Mouse (Mus musculus): ENCODE results near the gene Adamts20. TPM values are rescaled to one million over a fixed set of nuclear protein-coding genes. Genes with fewer than 3 reads are reported as not detected.

Gene Adamts20
- polyA plus RNA-seq, 1 experiment from 2014 or later, result 0.64 TPM

- ATAC-seq (ENCODE audit: low FRiP score, low TSS enrichment) (no peak), DNase-seq (ENCODE audit: low spot score) (no peak)
- Histone ChIP-seq H3K4me1 (replicated peaks; ENCODE audit: control insufficient read depth, insufficient read depth) (no peaks in the 10 kb centered on the region), H3K4me3 (ENCODE audit: low read depth, low read length) (no peak overlapping the region), H3K9ac (ENCODE audit: low read length) (no peak overlapping the region), H3K4me2 (replicated peaks; ENCODE audit: low read depth) (no peak overlapping the region), H3K36me3 (ENCODE audit: control insufficient read depth, insufficient read depth, low read length) (no peaks in the 10 kb centered on the region), H3K27ac (replicated peaks) (no peak overlapping the region), H3K9me3 (ENCODE audit: control insufficient read depth, low read length) (no peaks in the 10 kb centered on the region), H3K27me3 (ENCODE audit: control insufficient read depth, insufficient read depth, low read length) (no peaks in the 10 kb centered on the region)
- no peak for TF ChIP-seq EP300 (optimal IDR thresholded peaks at IDR 0.05)
- no peak for TF ChIP-seq CTCF (IDR thresholded peaks at IDR 0.05; ENCODE audit: low read depth)
- WGBS, result 79% methylated on average over 5 of the region's 5 CpGs
Observed at GRCm38 (mm10) chr15:94475975-94476374, 10.8 kb upstream of the Adamts20 start.

DNA sequence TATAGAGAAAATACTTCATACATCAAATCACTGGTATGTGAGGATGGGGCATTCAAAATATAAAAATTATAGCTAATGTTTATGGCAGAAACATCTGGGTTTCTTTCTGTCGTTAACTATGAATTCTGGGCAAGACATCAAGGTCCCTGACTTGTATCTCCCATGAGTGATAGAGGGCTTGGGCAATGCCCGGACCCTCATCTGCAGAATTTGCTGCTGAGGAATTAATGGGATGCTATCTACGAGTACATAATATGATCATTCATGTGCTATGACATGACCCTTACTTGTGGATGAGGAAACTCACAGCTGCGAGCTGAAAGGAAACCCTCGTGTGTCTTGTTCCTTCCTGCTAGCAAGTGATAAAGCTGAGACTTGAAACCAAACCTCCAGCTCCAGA lies 5.1 kb upstream of the Adamts20 start:
- Histone ChIP-seq H3K27ac (replicated peaks) (no peak overlapping the region), H3K27me3 (ENCODE audit: control insufficient read depth, insufficient read depth, low read length) (no peaks in the 10 kb centered on the region), H3K9ac (ENCODE audit: low read length) (no peak overlapping the region), H3K4me1 (replicated peaks; ENCODE audit: control insufficient read depth, insufficient read depth) (no peaks in the 10 kb centered on the region), H3K4me3 (ENCODE audit: low read depth, low read length) (no peak overlapping the region), H3K9me3 (ENCODE audit: control insufficient read depth, low read length) (no peaks in the 10 kb centered on the region), H3K36me3 (ENCODE audit: control insufficient read depth, insufficient read depth, low read length) (no peaks in the 10 kb centered on the region), H3K4me2 (replicated peaks; ENCODE audit: low read depth) (no peak overlapping the region)
- ATAC-seq (ENCODE audit: low FRiP score, low TSS enrichment) (no peak), DNase-seq (ENCODE audit: low spot score) (no peak)
- TF ChIP-seq EP300 (optimal IDR thresholded peaks at IDR 0.05) (no peak), CTCF (IDR thresholded peaks at IDR 0.05; ENCODE audit: low read depth) (no peak)
- 54% methylated on average over 5 of the region's 5 CpGs for WGBS

GRCm38 (mm10) chr15:94464881-94465280 lies 337 bp downstream of the Adamts20 start:
- H3K4me2 ChIP-seq (replicated peaks; ENCODE audit: low read depth), result no peak overlapping the region
- no peaks in the 10 kb centered on the region for H3K36me3 ChIP-seq (ENCODE audit: control insufficient read depth, insufficient read depth, low read length)
- no peak overlapping the region for H3K27ac ChIP-seq (replicated peaks)
- no peak overlapping the region for H3K9ac ChIP-seq (ENCODE audit: low read length)
- 70% methylated on average over 14 of the region's 14 CpGs for WGBS
- H3K27me3 ChIP-seq (ENCODE audit: control insufficient read depth, insufficient read depth, low read length), result no peaks in the 10 kb centered on the region
- H3K9me3 ChIP-seq (ENCODE audit: control insufficient read depth, low read length), result no peaks in the 10 kb centered on the region
- no peak overlapping the region for H3K4me3 ChIP-seq (ENCODE audit: low read depth, low read length)
- no peak for DNase-seq (ENCODE audit: low spot score)
- ATAC-seq (ENCODE audit: low FRiP score, low TSS enrichment), result no peak
- no peak for TF ChIP-seq CTCF (IDR thresholded peaks at IDR 0.05; ENCODE audit: low read depth)
- no peaks in the 10 kb centered on the region for H3K4me1 ChIP-seq (replicated peaks; ENCODE audit: control insufficient read depth, insufficient read depth)

DNA sequence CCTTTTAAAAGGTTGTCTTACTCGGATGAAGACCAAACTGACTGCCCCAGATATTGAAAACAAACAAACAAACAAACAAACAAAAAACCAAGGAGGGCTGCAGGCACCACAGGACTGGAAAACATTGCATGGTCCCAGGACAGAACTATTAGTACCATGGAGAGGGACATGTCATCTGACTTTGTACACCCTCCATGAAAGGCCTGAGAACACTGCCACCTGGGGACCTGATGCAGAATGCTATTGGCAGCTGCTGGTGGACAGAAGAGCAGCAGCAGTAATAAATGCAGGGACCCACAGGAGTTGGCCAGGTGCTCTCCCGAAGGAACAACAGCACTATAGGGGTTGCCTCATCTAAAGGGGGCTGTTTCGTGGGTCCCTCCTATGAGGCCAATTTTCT lies 2.0 kb downstream of the Adamts20 start:
- ATAC-seq (ENCODE audit: low FRiP score, low TSS enrichment), result no peak
- H3K9me3 ChIP-seq (ENCODE audit: control insufficient read depth, low read length), result no peaks in the 10 kb centered on the region
- no peaks in the 10 kb centered on the region for H3K27me3 ChIP-seq (ENCODE audit: control insufficient read depth, insufficient read depth, low read length)
- no peak overlapping the region for H3K27ac ChIP-seq (replicated peaks)
- no peak overlapping the region for H3K9ac ChIP-seq (ENCODE audit: low read length)
- TF ChIP-seq CTCF (IDR thresholded peaks at IDR 0.05; ENCODE audit: low read depth) (peak; percentile 73), EP300 (optimal IDR thresholded peaks at IDR 0.05) (no peak)
- no peak overlapping the region for H3K4me2 ChIP-seq (replicated peaks; ENCODE audit: low read depth)
- 60% methylated on average over 3 of the region's 3 CpGs for WGBS
- H3K4me3 ChIP-seq (ENCODE audit: low read depth, low read length), result no peak overlapping the region
- no peaks in the 10 kb centered on the region for H3K36me3 ChIP-seq (ENCODE audit: control insufficient read depth, insufficient read depth, low read length)
- no peaks in the 10 kb centered on the region for H3K4me1 ChIP-seq (replicated peaks; ENCODE audit: control insufficient read depth, insufficient read depth)
- peak; percentile 29 for DNase-seq (ENCODE audit: low spot score)

- no peak overlapping the region for H3K4me2 ChIP-seq (replicated peaks; ENCODE audit: low read depth)
- no peaks in the 10 kb centered on the region for H3K4me1 ChIP-seq (replicated peaks; ENCODE audit: control insufficient read depth, insufficient read depth)
- H3K9ac ChIP-seq (ENCODE audit: low read length), result no peak overlapping the region
- no peaks in the 10 kb centered on the region for H3K27me3 ChIP-seq (ENCODE audit: control insufficient read depth, insufficient read depth, low read length)
- H3K36me3 ChIP-seq (ENCODE audit: control insufficient read depth, insufficient read depth, low read length), result no peaks in the 10 kb centered on the region
- ATAC-seq (ENCODE audit: low FRiP score, low TSS enrichment) (no peak), DNase-seq (ENCODE audit: low spot score) (no peak)
- TF ChIP-seq EP300 (optimal IDR thresholded peaks at IDR 0.05) (no peak), CTCF (IDR thresholded peaks at IDR 0.05; ENCODE audit: low read depth) (no peak)
- no peak overlapping the region for H3K27ac ChIP-seq (replicated peaks)
- WGBS, result 35% methylated on average over 3 of the region's 3 CpGs
- no peaks in the 10 kb centered on the region for H3K9me3 ChIP-seq (ENCODE audit: control insufficient read depth, low read length)
- no peak overlapping the region for H3K4me3 ChIP-seq (ENCODE audit: low read depth, low read length)
Observed at GRCm38 (mm10) chr15:94462206-94462605, 3.0 kb downstream of the Adamts20 start.

- DNase-seq (ENCODE audit: low spot score) (no peak), ATAC-seq (ENCODE audit: low FRiP score, low TSS enrichment) (no peak)
- Histone ChIP-seq H3K9me3 (ENCODE audit: control insufficient read depth, low read length) (no peaks in the 10 kb centered on the region), H3K27ac (replicated peaks) (no peak overlapping the region), H3K4me2 (replicated peaks; ENCODE audit: low read depth) (no peak overlapping the region), H3K36me3 (ENCODE audit: control insufficient read depth, insufficient read depth, low read length) (no peaks in the 10 kb centered on the region), H3K4me3 (ENCODE audit: low read depth, low read length) (no peak overlapping the region), H3K4me1 (replicated peaks; ENCODE audit: control insufficient read depth, insufficient read depth) (no peaks in the 10 kb centered on the region), H3K9ac (ENCODE audit: low read length) (no peak overlapping the region), H3K27me3 (ENCODE audit: control insufficient read depth, insufficient read depth, low read length) (no peaks in the 10 kb centered on the region)
- 55% methylated on average over 9 of the region's 9 CpGs for whole genome bisulfite sequencing
- TF ChIP-seq EP300 (optimal IDR thresholded peaks at IDR 0.05) (no peak), CTCF (IDR thresholded peaks at IDR 0.05; ENCODE audit: low read depth) (no peak)
Observed at GRCm38 (mm10) chr15:94461166-94461565, 4.1 kb downstream of the Adamts20 start.

Data from stomach, postnatal 0 days (tissue).